Mouse (Mus musculus) limb, embryonic 14.5 days (tissue): ENCODE results near the gene Amot. TPM values are rescaled to one million over a fixed set of nuclear protein-coding genes. Genes with fewer than 3 reads are reported as not detected.

Experiments
- ATAC-seq: fragments of 200-750 bp; cut with Nextera tagmentation; 2 replicates; pipeline ENCODE4 v1.8.0; 2017; ENCODE audit warnings: low read depth, moderate number of reproducible peaks, moderate TSS enrichment; ENCODE audit not compliant: low FRiP score
- DNase-seq: peaks from one replicate; pipeline ENCODE4 v3.0.0-alpha.2; 2015; ENCODE audit warnings: low spot score
- H3K27ac ChIP-seq: fragments of 300-500 bp; sonication (generic); replicated peaks from 2 replicates; pipeline ENCODE4 v1.5.1; 2014; ENCODE audit warnings: low read depth, mild to moderate bottlenecking, low read length, moderate library complexity, mixed read lengths
- H3K27me3 ChIP-seq: fragments of 300-500 bp; sonication (generic); 2 replicates; pipeline ENCODE4 v1.6.1; 2014; ENCODE audit warnings: low read length, mixed read lengths; ENCODE audit not compliant: control insufficient read depth, insufficient read depth
- H3K36me3 ChIP-seq: fragments of 300-500 bp; sonication (generic); 2 replicates; pipeline ENCODE4 v1.6.1; 2014; ENCODE audit warnings: mild to moderate bottlenecking, low read length, moderate library complexity, mixed read lengths; ENCODE audit not compliant: control insufficient read depth, insufficient read depth
- H3K4me1 ChIP-seq: fragments of 300-500 bp; sonication (generic); 2 replicates; pipeline ENCODE4 v1.6.1; 2014; ENCODE audit warnings: antibody characterized with exemption, low read length, mixed read lengths; ENCODE audit not compliant: control insufficient read depth, insufficient read depth
- H3K4me2 ChIP-seq: fragments of 300-500 bp; sonication (generic); replicated peaks from 2 replicates; pipeline ENCODE4 v1.6.1; 2014; ENCODE audit warnings: low read depth, mild to moderate bottlenecking, low read length, moderate library complexity; ENCODE audit not compliant: severe bottlenecking
- H3K4me3 ChIP-seq: fragments of 300-500 bp; sonication (generic); replicated peaks from 2 replicates; pipeline ENCODE4 v1.5.1; 2014; ENCODE audit warnings: low read length
- H3K9ac ChIP-seq: fragments of 300-500 bp; sonication (generic); 2 replicates; pipeline ENCODE4 v1.6.1; 2014; ENCODE audit warnings: mild to moderate bottlenecking, low read depth, low read length, moderate library complexity; ENCODE audit not compliant: severe bottlenecking
- H3K9me3 ChIP-seq: fragments of 300-500 bp; sonication (generic); 2 replicates; pipeline ENCODE4 v1.6.1; 2016; ENCODE audit warnings: low read length; ENCODE audit not compliant: control insufficient read depth
- POLR2A ChIP-seq: fragments of 200-500 bp; IDR thresholded peaks from 2 replicates; pipeline ENCODE4 v1.8.0; 2012; ENCODE audit warnings: inconsistent platforms, mild to moderate bottlenecking, moderate library complexity, borderline replicate concordance; ENCODE audit not compliant: insufficient read depth, insufficient read length; ENCODE audit errors: extremely low read depth
- WGBS: fragments of 180-500 bp; shearing (Covaris S2); extraction: QIAGEN DNeasy Blood & Tissue Kit; methylation state at CpG from one replicate; pipeline ENCODE4 v1.1.7; 2014; 5-methylcytosine and 5-hydroxymethylcytosine counted together
- polyA plus RNA-seq, 2 experiments: library from polyadenylated mRNA; depleted of rRNA in 1 of 2; stranded (reverse) in 1 of 2; unstranded in 1 of 2; fragments of >200 nt; fragmentation: Nextera tagmentation in 1 of 2; extraction: Ambion mirVana in 1 of 2; gene quantifications; 2 replicates each; pipeline versions ENCODE4 v1.2.1 to v1.2.3; 2012 to 2014

Gene Amot
- polyA plus RNA-seq, 2 experiments: 29.7 to 54.0 TPM

DNA sequence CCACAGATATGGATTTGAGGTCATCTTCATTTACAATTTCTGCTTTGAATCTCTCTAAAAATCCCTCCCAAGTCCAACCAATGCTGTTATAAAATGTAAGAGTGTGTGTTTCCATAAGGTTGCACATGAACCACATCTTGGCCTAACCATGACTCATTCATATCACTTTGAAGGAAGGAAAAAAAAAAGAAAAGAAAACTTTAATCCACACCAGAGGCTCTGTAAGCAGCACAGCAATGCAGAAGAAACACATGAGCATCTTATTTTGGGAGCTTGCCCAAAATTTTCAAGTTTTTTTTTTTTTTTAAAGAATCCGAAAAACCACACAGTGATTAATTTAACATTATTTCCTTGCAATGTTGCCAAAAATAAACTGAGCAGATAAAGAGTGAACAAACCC, 14.2 kb downstream of the Amot start:
- ATAC-seq: no peak
- H3K36me3 ChIP-seq: no peaks in the 10 kb centered on the region
- no peaks in the 10 kb centered on the region for H3K27me3 ChIP-seq
- no peak for TF ChIP-seq POLR2A
- H3K4me3 ChIP-seq: no peak overlapping the region
- WGBS: 69% methylated on average over 1 of the region's 1 CpGs
- H3K9ac ChIP-seq: no peak overlapping the region
- no peak overlapping the region for H3K4me2 ChIP-seq
- H3K9me3 ChIP-seq: no peaks in the 10 kb centered on the region
- no peak overlapping the region for H3K27ac ChIP-seq
- peaks cover 3% of the 10 kb centered on the region; the same call in 1 of the 2 replicates for H3K4me1 ChIP-seq
- no peak for DNase-seq

DNA sequence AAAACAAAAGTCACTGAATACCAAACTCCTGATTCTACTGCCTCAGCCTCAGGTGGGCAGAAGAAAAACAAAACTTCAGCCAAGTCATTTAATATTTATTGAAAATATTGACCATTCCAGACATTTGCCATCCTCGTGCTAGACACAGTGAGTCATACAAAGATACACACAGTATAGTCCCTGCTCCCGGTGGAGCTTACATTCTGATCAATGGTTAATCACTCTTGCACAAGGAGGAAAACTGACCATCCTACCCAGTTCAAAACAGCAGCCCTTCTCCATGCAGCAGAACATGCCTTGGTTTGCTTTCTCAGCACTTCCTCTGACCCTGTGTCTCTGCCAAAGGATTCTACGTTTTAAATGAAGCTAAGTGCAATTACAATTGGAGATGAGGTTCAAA, 14.6 kb downstream of the Amot start:
- no peak for TF ChIP-seq POLR2A
- DNase-seq: no peak
- Histone ChIP-seq H3K9me3 (no peaks in the 10 kb centered on the region), H3K27me3 (no peaks in the 10 kb centered on the region), H3K4me2 (no peak overlapping the region), H3K27ac (no peak overlapping the region), H3K9ac (no peak overlapping the region), H3K4me1 (peaks cover 3% of the 10 kb centered on the region; the same call in 1 of the 2 replicates), H3K4me3 (no peak overlapping the region), H3K36me3 (no peaks in the 10 kb centered on the region)
- 78% methylated on average over 3 of the region's 3 CpGs for WGBS
- ATAC-seq: no peak

DNA sequence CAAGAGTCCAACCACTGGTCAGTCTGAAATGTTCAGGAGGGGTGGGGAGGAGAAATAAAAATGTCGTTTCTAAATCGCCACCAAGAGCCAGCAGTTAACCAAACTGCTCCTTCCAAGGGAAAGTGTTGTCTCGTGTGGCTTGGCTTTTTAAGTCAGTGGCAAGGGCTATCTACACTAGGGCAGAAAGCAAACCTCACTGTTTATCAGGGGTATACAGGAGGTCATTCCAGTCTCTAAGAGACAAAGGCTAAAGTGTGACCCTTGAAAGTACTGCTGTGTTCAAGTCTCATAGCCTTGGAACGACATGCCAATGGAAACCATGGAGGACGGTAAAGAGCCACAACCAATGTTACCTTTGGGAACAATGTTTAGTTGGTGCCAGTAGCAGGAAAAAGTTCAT, 15.0 kb downstream of the Amot start:
- ATAC-seq (no peak), DNase-seq (no peak)
- Histone ChIP-seq H3K4me1 (peaks cover 3% of the 10 kb centered on the region; the same call in 1 of the 2 replicates), H3K4me3 (no peak overlapping the region), H3K36me3 (no peaks in the 10 kb centered on the region), H3K27me3 (no peaks in the 10 kb centered on the region), H3K9me3 (no peaks in the 10 kb centered on the region), H3K4me2 (no peak overlapping the region), H3K27ac (no peak overlapping the region), H3K9ac (no peak overlapping the region)
- WGBS: 86% methylated on average over 5 of the region's 5 CpGs
- TF ChIP-seq POLR2A: no peak

DNA sequence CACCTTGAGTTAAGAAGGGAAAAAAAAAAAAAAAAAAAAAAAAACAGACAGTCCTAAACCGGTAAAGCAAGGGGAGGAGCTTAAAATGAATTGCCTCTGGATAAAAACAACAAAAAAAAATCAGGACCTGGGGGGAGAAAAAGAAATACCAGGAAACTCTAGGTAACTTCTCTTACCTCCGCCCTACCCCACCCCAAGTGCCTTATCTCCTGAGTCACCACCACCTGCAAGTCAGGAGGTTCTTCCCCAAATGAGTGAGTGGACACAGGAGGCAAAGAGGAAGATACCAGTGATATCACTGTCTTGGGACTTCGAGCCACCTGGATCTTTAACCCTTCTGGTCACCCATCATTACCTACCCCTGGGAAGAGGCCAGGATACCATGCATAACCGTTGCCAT, 19.5 kb downstream of the Amot start:
- Histone ChIP-seq H3K27me3 (no peaks in the 10 kb centered on the region), H3K4me2 (no peak overlapping the region), H3K27ac (no peak overlapping the region), H3K36me3 (no peaks in the 10 kb centered on the region), H3K4me3 (no peak overlapping the region), H3K4me1 (no peaks in the 10 kb centered on the region), H3K9me3 (no peaks in the 10 kb centered on the region), H3K9ac (no peak overlapping the region)
- 55% methylated on average over 4 of the region's 4 CpGs for WGBS
- DNase-seq (no peak), ATAC-seq (no peak)
- no peak for TF ChIP-seq POLR2A

DNA sequence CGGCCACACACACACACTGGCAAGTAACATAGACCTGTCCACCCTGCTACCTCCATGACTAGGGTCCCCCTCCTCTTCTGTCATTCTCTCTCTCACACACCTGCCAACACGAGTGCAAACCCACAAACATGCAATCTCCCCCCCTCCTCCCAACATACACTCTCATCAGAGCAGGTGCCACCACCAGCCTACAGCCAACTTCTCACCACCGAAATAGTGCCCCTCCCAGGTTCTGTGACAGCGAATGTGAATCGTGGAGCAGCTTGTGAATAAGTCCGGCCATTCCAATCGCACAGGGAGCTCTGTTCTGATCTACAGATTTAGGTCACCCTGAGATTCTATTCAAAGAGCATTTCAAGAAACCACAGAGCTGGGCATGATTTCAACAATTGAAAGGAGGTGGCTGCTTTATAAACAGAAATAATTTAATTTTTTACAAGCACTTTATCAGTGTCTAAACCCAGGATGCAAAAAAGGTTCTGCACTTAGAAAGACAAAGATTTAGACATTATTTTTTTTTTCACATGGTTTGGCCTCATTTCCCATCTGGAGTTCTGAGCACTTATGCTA, 21.4 kb downstream of the Amot start:
- Histone ChIP-seq H3K9me3 (no peaks in the 10 kb centered on the region), H3K4me2 (no peak overlapping the region), H3K9ac (no peak overlapping the region), H3K27ac (no peak overlapping the region), H3K4me3 (no peak overlapping the region), H3K36me3 (peaks cover 4% of the 10 kb centered on the region; the same call in 1 of the 2 replicates), H3K27me3 (no peaks in the 10 kb centered on the region), H3K4me1 (no peaks in the 10 kb centered on the region)
- ATAC-seq (no peak), DNase-seq (no peak)
- WGBS: 80% methylated on average over 7 of the region's 7 CpGs
- TF ChIP-seq POLR2A: no peak

DNA sequence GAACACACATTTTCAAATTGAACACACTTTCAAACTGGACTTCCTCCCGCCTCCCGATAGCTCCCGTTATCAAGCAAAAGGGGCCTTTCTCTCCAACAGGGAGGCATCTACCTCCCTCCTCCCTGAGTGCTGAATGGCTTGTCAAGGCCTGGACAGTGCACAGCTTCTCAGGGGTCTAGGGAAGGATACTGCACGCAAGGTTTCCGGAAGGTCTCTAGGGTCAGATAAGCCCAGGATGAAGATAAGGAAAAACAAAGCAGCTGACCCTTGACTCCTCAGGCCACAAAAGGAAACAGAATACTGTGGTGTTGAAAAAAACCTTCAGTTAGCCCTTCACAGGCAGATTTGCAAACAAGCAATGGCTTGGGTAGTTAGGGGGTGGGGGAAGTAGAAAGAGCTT, 22.6 kb downstream of the Amot start:
- DNase-seq: no peak
- WGBS: 84% methylated on average over 5 of the region's 5 CpGs
- Histone ChIP-seq H3K9ac (no peak overlapping the region), H3K9me3 (no peaks in the 10 kb centered on the region), H3K4me2 (no peak overlapping the region), H3K4me1 (no peaks in the 10 kb centered on the region), H3K36me3 (peaks cover 12% of the 10 kb centered on the region; the same call in 1 of the 2 replicates), H3K27me3 (no peaks in the 10 kb centered on the region), H3K4me3 (no peak overlapping the region), H3K27ac (no peak overlapping the region)
- TF ChIP-seq POLR2A: no peak
- ATAC-seq: no peak
